Mouse (Mus musculus): Measurements from ENCODE around the gene Dnal1.

Dnal1 gene

DNA sequence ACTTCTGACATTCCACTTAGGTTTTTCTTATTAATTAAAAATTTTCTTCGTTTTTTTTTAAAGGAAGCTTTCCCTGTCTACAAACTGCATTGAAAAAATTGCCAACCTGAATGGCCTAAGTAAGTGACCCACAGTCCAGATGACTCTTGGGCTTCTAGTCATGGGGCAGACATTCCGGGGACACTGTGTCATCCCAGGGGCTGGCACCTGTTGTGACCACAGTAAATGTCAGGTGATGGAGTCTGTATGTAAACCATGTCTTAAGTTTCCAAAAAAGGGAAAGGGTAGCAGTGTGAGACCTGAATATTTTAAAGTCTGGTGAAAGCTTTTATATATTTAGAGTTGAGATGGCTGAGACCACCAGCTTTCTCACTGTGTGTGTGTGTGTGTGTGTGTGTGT lies 12.7 kb downstream of the Dnal1 start:
- DNase-seq (ENCODE audit: low spot score in 2 of 2): no peak

DNA sequence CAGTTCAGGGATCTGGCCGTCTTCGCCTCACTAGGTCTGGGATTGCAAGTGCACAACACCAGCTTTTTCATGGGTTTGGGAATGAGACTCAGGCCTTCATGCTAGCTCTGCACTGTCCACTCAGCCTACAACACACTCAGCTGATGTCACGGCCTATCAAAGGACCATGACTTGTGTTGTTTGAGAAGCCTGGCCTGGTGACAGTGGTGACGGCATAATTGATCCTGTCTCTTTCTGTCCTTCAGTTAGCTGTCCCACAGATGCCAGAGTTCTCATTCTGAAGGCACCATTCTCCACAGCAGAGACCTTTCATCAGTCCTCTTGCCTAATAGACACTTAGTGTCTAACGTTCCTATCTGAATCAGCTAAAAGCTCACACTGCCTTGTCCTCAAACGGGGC lies 14.4 kb downstream of the Dnal1 start:
- no peak for DNase-seq (ENCODE audit: low spot score in 2 of 2)

DNA sequence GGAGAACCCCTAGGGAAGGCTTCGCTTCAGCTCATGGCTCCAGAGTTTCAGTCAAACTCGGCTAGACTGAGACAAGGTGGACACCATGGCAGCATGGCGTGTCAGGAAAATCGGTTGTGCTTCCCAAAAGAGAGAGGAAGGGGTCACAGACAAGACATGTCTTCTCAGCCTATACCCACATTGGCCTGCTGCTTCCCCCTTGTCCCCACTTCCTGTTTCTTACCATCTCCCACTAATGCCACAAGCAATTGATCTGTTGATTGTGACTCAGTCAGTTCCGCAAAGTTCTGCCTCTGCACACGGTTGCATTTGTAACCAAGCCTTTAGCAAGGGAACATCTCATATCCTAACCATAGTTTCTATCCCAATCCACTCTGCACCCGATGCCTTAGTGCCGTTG lies 15.8 kb downstream of the Dnal1 start:
- DNase-seq (ENCODE audit: low spot score in 2 of 2): no peak

DNA sequence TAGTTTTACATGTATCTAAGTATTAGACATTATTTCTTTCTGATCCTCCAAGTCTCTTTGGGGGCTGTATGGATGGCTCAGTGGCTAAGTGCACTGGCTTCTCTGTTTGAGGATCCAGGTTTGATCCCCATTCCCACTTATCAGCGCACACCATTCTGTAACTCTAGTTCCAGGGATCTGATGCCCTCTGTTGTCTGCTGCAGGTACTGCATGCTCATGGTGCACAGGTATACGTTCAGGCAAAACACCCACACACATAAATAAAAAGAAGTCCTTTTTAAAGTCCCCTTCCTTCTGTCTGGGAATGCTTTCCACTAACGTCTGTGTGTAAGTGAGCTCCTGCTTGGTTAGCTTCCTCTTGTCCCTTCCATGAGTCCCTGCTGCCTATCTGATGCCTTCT lies 18.1 kb downstream of the Dnal1 start:
- no peak for DNase-seq (ENCODE audit: low spot score in 2 of 2)

DNA sequence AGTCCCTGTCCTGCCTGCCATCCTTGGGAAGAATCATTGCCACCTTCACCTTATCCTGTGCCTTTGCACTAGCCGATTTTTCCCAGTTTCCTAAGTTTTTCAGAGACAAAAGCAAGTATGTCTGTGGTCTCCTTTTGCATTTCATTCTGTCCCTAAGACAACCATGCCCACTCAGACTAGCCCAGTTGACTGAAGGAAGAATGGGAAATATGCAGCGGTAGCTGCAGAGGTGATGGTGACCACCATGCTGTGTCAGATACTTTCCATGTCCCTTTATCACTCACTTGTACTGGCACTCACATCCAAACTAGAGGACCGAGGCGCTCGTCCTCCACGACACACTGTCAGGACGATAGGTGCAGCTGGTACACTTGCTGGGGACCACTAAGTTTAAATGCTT lies 23.0 kb downstream of the Dnal1 start:
- DNase-seq (ENCODE audit: low spot score in 2 of 2): no peak

DNA sequence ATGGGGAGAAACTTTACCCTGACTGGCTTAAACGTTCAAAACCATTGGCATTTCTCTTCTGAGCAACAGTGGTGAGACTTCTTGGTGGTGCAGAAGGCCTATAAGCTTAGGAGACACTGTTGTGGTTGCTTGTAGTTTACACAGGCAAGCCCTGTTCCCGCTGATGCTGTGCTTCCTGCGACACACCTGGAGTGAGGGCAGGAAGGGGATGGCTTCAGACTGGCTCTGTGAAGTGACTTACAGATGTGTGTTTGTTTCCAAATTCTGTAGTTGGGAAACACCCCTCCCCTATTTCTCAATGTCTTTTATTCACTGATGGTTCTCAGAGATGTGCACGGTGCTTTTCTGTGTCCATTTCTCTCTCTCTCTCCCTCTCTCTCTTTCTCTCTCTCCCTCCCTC lies 26.0 kb downstream of the Dnal1 start:
- DNase-seq (ENCODE audit: low spot score in 2 of 2): no peak

DNA sequence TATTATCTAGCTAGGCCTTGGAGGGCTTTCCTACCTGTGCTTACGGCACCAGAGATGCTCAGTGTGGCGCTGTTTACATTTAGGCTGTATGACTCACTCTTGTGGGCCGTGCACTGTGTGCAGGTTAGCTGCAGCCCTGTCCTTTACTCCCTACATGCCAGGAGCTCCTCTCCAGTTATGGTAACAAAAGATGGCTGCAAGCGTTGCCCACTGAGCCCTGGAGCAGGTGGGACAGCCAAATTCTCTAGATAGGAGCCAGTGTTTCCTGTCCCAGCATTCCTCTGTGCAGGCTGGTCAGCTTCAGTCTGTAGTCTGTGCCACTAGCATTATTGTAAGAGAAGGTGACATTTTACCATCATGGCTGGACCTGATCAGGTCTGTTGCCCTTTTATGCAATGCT lies 27.1 kb downstream of the Dnal1 start:
- no peak for DNase-seq (ENCODE audit: low spot score in 2 of 2)

DNA sequence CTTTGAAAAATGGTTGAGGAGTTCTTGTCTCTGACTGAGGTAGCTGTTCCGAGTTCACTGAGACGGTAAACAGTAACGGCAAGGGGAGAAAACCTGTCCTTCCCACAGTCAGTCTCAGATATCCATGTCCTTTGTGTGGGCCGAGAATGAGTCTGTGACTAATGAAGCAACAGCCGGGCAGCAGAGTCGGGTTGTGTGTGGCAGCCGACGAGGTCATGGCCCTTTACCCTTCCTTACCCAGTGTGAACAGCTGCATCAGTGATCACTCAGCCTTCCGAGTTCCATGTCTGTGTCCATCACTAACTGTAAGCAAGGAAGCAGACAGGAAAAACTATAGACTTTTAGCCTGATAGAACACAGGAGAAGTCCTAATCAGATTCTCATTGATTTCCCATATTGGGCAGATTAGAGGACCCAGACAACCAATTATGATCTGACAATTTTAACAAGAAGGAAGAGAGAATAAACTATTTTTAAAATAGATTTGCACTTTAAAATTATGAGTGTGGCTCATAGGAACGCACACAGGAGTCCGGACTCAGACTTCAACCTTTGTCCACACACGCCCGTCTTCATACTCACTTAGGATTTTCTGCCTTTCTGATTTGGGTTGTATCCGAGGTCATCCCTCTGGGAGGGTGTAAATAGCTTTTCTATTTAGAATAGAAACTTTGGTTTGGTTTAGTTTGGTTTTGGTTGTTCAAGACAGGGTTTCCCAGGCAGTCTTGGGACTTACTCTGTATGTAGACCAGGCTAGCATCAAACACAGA lies 28.3 kb downstream of the Dnal1 start:
- DNase-seq (ENCODE audit: low spot score in 2 of 2): no peak

DNA sequence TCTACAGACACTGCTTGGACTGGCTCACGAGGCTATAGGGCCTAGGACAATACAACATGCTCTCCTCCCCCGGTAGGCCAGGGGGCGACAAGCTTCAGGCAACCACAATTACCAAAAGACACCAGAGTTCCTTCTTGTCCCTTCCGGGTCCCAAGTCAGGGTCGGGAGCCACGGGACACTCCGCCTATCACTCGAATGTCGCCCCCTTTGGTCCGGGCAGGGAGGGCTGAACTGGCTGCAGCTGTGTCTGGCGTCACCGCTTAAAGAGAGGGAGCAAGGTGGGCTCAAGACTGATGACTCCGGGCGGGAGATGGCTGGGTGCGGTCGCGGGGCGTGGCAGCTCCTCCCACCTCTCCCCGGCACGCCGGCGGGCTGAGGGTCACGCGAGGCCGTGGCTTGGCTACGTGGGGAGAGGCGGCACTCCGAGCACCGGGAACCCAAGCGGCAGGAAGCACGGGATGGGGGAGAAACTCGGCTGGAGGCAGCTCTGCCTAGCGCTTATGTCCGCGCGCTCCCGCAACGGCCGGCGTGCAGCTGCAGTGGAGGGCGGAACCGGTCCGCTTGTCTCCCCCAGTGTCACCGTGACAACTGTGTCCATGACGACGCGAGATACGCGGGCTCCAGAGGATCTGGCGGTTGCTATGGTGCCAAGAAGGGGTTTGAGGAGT lies 33.9 kb downstream of the Dnal1 start, which contains the start of gene Pnma1:
TSS of gene Pnma1 (minus strand) at position 536 of the 668 bp plus-strand sequence.
- DNase-seq (ENCODE audit: low spot score in 2 of 2): peak; percentile 66 to 71

DNA sequence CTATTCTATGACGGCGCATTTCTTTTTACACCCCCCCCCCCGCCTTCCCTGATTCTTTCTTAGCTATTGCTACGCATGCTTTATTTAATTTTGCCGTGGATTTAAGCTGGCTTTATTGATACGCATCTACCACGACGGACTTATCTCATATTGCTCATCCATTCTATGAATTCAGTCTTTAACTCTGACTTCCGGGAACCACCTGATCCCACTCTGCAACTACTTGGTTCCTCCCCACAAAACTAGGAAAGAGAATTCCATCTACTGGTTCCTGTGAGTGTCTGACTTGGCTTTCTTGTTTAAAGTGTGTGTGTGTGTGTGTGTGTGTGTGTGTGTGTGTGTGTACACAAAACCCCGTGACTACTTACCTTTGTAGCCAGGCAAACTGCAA lies 34.5 kb downstream of the Dnal1 start:
- no peak for DNase-seq (ENCODE audit: low spot score in 2 of 2)

DNA sequence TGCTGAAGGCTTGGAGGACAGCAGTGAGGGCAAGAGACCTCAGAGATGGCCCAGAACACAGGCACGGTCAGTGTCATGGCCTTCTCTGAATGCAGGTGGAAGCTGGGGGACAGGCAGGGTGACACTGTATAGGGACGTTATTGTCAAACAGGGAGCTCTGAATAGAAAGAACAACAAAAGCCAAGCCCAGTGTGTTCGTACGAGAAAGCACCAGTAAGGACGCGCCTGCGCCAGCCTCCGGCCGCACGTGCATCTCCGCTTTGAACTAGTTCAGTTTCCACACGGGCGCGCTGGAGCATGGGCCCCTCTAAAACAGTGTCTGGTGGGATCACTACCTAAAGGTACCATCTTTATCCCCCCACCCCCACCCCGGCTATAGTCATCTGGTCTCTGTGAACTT lies 35.8 kb downstream of the Dnal1 start:
- no peak for DNase-seq (ENCODE audit: low spot score in 2 of 2)

DNA sequence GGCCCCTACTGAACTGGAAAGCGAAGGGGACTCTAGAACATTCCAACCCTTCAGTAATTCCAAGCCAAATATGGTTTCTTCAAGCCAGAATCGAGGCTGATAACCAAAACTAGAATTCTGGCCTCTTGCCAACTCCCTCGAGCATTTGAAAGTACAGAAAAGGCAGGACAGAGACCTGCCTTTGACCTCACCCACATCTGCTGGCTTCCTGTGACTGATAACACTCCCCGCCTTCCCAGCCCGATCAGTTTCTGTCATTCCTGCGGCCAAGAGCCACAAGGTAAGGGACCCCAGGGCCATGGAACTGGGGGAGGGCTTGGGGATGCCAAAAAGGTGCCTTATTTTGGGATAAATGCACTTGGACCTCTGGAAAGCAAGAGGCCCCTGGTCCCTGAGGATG lies 36.8 kb downstream of the Dnal1 start:
- DNase-seq (ENCODE audit: low spot score in 2 of 2): no peak

DNA sequence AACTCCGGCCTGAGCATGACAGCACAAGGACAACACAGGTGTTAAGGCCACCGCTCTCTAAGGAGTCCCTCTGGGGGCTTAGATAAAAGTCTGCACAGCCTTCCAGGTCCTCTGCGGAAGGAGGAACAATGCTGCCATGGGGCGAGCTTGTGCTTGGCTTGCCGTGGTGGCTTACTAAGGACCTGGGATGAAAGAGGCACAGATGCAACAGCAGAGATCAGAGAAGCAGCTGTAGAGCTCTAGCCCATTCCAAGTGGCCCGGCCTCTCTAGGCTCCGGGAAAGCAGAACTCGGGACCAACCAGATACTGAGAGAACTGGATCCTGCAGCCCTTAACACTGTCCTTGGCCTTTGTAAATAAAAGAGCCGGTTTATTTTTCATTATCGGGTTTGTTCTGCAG lies 37.7 kb downstream of the Dnal1 start:
- no peak for DNase-seq (ENCODE audit: low spot score in 2 of 2)

DNA sequence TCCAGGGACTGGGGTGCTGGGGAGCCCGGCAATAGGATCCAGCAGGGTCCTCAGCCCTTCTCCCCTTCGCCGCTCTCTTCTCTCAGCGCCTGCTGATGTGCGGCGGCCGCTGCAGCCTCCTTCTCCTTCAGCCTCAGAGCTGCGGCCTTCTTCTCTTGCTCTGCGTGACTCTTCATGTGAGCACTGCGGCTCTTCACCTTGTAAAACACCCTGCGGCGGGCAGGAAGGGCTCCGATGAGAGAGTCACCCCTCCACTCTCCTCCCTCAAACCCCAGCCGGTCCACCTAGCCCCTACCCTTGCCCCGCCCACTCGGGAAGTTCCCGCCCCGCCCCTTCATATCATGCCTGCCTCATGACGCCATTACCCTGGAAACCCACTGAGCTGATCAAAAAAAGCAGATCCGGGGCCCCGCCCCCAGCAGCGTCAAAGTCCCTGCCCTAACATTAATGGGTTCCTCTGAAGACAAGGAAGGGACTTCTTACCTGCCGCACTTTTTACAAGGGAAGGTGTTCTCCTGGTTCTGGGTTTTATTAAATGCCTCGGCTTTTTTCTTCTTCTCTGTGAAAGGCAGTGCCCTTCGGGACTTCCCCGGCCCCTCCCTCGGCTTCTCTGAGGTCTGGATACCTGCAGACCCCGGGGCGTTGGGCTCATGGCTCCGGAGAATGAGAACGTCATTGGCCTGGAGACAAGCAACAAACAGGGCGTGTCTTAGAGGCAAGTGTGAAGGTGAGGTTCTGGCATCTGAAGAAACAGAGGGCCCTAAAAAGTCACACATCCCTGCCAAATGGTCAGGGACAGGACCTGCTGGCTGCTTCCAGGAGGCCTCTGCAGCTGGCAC lies 38.4 kb downstream of the Dnal1 start:
- no peak for DNase-seq (ENCODE audit: low spot score in 2 of 2)

DNA sequence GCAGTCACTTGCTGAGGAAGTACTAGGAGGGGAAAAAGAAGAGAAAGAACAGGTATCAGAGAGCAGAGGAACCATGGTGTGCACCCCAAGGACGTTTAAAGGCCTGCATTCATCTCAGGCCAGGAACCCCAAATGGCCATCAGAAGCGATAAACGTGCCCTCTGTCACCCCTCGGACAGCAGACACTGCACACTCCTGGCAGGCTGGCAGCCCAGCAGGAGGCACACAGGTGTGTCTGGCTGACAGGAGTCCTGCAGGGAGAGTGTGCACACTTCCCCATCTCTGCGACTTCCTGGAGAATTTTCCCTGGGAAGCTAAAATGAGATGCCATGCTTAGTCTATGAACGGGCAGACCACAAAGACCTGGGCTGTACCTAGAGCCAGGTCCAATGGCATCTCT lies 39.2 kb downstream of the Dnal1 start:
- no peak for DNase-seq (ENCODE audit: low spot score in 2 of 2)

DNA sequence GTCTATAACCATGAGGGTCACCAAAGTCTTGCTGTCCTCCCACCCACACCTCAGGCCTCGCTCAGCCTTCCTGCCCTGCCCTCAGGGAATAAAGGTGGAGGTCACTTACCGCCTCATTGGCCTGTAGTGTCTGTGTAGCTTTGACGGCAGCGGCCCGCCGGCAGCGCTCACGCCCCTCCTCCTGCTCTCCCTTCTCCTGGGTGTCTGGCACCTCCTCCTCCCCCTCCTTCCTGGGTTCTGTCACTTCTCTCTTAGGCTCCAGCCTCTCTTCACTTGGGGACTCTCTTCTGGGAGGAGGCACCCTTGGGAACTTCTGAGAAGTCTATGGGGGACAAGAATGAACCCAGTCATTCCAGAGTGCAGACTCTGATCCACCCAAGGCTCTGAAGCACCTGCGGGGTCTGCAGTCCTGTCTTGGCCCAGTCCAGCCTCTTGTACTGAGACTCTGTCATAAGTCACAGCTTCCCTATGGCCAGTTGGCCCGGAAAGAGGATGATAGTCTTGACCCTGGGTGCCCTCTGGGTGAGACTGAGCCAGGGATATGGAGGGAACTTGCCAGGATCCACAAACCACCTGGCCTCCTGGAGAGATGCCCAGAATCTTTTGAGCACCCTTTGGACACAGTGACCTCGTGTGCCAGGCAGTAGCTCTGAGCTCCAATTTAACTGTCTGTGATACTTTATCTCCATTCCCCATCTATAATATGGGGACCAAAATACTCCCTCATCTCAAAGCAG lies 40.8 kb downstream of the Dnal1 start:
- no peak for DNase-seq (ENCODE audit: low spot score in 2 of 2)

DNA sequence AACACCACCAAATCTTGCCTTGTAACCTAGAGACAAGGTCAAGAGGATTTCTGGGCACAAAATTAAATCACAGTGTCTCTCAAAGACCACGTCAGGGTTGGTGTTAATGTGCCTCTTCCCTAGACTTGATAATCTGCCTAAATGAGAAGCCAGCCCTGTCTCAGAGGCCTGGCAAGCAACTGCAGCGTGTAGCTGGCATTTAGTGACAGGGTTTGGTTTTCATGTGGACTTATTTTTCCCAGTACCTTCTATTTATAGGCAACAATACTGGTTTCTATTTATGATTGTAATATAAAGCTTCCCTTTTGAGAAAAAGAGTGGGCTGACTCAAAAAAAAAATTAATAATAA lies 41.3 kb downstream of the Dnal1 start:
- DNase-seq (ENCODE audit: low spot score in 2 of 2): no peak

DNA sequence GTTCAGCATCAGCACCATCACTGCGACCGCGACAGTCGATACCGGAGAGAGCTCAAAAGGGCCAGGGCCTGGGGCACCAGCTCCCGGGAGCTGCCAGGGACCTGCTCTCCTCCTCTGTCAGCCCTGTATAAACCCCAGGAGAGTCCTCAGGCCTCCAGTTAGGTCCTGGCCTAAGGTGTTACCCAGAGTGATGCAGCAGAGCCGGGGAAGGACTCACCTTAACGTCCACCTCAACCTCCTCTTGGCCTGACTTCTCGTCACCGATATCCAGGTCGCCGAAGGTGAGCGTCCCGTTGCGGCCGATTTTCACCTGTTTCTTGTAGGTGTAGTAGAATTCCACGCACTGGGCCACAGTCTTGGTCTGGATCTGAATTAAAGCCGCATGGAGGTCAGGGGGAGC lies 42.0 kb downstream of the Dnal1 start:
- no peak for DNase-seq (ENCODE audit: low spot score in 2 of 2)

DNA sequence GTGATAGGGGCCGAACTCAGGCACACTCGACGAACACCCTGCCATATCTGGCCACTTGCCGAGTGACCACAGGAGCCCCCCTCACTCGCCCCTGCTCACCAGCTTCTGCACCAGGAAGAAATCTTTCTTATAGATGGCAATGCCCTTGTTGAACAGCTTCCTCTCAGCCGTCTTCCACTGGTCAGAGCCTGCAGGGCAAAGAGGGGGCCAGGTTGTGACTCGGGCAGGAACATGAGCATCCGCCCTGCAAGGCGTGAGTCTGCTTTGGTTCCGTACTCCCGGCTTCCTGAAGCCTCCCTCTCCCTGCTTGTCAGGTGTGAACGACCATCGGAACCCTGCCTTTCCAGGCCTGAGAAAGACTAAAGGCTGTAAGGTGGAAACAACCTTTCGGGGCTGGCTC lies 44.0 kb downstream of the Dnal1 start:
- no peak for DNase-seq (ENCODE audit: low spot score in 2 of 2)

DNA sequence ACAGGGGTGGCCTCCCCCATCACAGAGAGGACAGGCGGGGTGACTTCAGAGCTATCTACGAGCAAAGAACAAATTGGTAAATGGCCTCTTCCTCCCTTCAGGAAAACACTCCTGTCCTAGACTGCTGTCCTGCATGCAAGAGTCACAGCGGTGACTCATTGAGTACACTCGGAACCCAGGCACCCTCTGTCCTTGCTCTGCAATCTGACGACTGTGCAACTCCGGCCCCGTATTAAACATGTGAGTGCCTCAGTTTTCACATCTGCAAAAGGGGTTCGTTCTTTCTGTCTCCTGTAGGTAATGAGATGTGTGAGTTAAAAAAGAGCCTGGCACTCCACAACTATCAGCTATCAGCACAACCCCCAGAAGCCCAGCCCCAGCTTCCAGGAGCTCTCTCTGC lies 46.3 kb downstream of the Dnal1 start:
- DNase-seq (ENCODE audit: low spot score in 2 of 2): peak in 1 of 2 experiments; percentile 17

DNA sequence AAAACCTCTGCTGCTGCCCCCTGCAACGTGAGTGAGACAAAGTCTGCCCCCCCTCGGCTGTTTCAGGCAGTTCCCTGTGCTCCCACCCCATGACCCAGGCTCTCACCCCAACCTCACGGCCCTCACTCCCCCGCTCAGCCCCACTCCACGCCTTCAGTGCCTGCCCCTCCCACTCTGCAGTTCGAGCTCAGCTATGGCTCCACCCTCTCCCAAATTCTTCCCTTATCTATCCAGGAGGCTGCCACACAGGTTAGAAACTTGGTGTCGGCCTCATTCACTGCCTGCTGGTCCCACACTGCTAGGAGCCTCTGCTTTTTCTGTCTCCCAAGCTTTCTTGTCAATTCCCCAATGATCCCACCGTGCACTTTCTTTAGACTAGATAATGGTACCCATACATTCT lies 47.0 kb downstream of the Dnal1 start:
- peak in 1 of 2 experiments; percentile 29 for DNase-seq (ENCODE audit: low spot score in 2 of 2)
